In genomic region chr9:21845381-21846080, GRCm38 (mm10) we compare ENCODE assay signal across 14 mouse cellular contexts. TPM values are rescaled to one million over a fixed set of nuclear protein-coding genes. Genes with fewer than 3 reads are reported as not detected.
DNase-seq lines count a peak whose midpoint lies in the region; ATAC-seq and TF ChIP-seq lines count a peak whose summit lies in the region.
"Had no signal": no experiment of that assay in that cellular context is flagged by ENCODE, and none has a peak within 500 bp of the region (broad histone marks: within the 10 kb centered on the region; RNA-seq: fewer than 3 reads in every experiment).

No protein-coding gene starts in this region.

- WGBS in heart, embryonic 11.5 days (ENCODE audit: insufficient replicate concordance): 39% methylated on average over 14 of the region's 14 CpGs
- WGBS in intestine, embryonic 14.5 days: 38% methylated on average over 14 of the region's 14 CpGs
- 51% methylated on average over 14 of the region's 14 CpGs for WGBS in liver, postnatal 0 days (ENCODE audit: insufficient replicate concordance)

- TF ChIP-seq CTCF in ES-Bruce4 (IDR thresholded peaks at IDR 0.05; ENCODE audit: low read depth, low read length): peak; percentile 31
- peak; percentile 38 for TF ChIP-seq CTCF in liver, postnatal 0 days (IDR thresholded peaks at IDR 0.05; ENCODE audit: low read depth)

- DNase-seq in heart, adult 18-20 months: no peak
- DNase-seq in intestine, embryonic 14.5 days (ENCODE audit: low spot score): no peak
- DNase-seq in liver, postnatal 0 days: peak; percentile 67
- no peak for DNase-seq in right cerebral cortex, postnatal 14 days
- DNase-seq in left cerebral cortex, adult 18-20 months (ENCODE audit: low spot score in 2 of 2): no peak
- DNase-seq in thymus, adult 18-20 months: no peak
- DNase-seq: adrenal gland, postnatal 25 days; cerebellum, postnatal 10 days had no signal

- no peak for ATAC-seq in heart, embryonic 11.5 days (replicated peaks; ENCODE audit: insufficient number of reproducible peaks, low FRiP score, low TSS enrichment)
- peak; percentile 48; the same call in 1 of the 2 replicates for ATAC-seq in intestine, embryonic 14.5 days (replicated peaks; ENCODE audit: low FRiP score, low TSS enrichment, low read depth)
- peak; percentile 35; the same call in 1 of the 2 replicates for ATAC-seq in liver, postnatal 0 days

- no peak for TF ChIP-seq EP300 in ES-Bruce4 (IDR thresholded peaks at IDR 0.05; ENCODE audit: insufficient read depth, low read depth, low read length)
- TF ChIP-seq EP300 in liver, postnatal 0 days (IDR thresholded peaks at IDR 0.05; ENCODE audit: low read depth): no peak

- H3K9ac ChIP-seq in heart, embryonic 11.5 days (ENCODE audit: low read depth, low read length): no peak overlapping the region
- H3K9ac ChIP-seq in ES-Bruce4 (ENCODE audit: low read depth, poor library complexity, severe bottlenecking): no peak overlapping the region
- H3K9ac ChIP-seq in intestine, embryonic 14.5 days (ENCODE audit: low read length): no peak overlapping the region
- H3K9ac ChIP-seq in liver, postnatal 0 days (replicated peaks): no peak overlapping the region
- H3K9ac ChIP-seq: midbrain, embryonic 12.5 days had no signal

- H3K27ac ChIP-seq in heart, embryonic 11.5 days (ENCODE audit: low read depth, low read length): peak overlapping the region; percentile 91
- peak overlapping the region; percentile 48 for H3K27ac ChIP-seq in ES-Bruce4 (ENCODE audit: insufficient read depth, low read length)
- H3K27ac ChIP-seq in intestine, embryonic 14.5 days (ENCODE audit: low read depth): no peak overlapping the region
- H3K27ac ChIP-seq in liver, postnatal 0 days (ENCODE audit: low read depth): no peak overlapping the region
- H3K27ac ChIP-seq: midbrain, embryonic 12.5 days had no signal

- no peak overlapping the region for H3K4me3 ChIP-seq in heart, embryonic 11.5 days (ENCODE audit: low read depth, low read length)
- peak overlapping the region; percentile 5; the same call in 1 of the 2 replicates for H3K4me3 ChIP-seq in ES-Bruce4 (ENCODE audit: low read depth, low read length)
- H3K4me3 ChIP-seq in intestine, embryonic 14.5 days (ENCODE audit: low read depth, low read length): no peak overlapping the region
- no peak overlapping the region for H3K4me3 ChIP-seq in liver, postnatal 0 days (ENCODE audit: low read depth, low read length)
- H3K4me3 ChIP-seq: hindbrain, embryonic 10.5 days; midbrain, embryonic 12.5 days had no signal

- H3K9me3 ChIP-seq in heart, embryonic 11.5 days (replicated peaks; ENCODE audit: control insufficient read depth, low read length): no peaks in the 10 kb centered on the region
- no peaks in the 10 kb centered on the region for H3K9me3 ChIP-seq in ES-Bruce4 (replicated peaks; ENCODE audit: control insufficient read depth, insufficient read depth, low read length, poor library complexity, severe bottlenecking)
- no peaks in the 10 kb centered on the region for H3K9me3 ChIP-seq in intestine, embryonic 14.5 days (ENCODE audit: control insufficient read depth, low read length)
- no peaks in the 10 kb centered on the region for H3K9me3 ChIP-seq in liver, postnatal 0 days (ENCODE audit: low read length)
- H3K9me3 ChIP-seq: hindbrain, embryonic 10.5 days; midbrain, embryonic 12.5 days had no signal

- no peak overlapping the region for H3K4me2 ChIP-seq in heart, embryonic 11.5 days
- H3K4me2 ChIP-seq in intestine, embryonic 14.5 days (ENCODE audit: low read length): no peak overlapping the region
- H3K4me2 ChIP-seq in liver, postnatal 0 days (ENCODE audit: low read depth, low read length): no peak overlapping the region
- H3K4me2 ChIP-seq: midbrain, embryonic 12.5 days had no signal

- TF ChIP-seq POLR2A in ES-Bruce4 (IDR thresholded peaks at IDR 0.05; ENCODE audit: insufficient read depth, low read length): no peak

- H3K27me3 ChIP-seq in heart, embryonic 11.5 days (ENCODE audit: control insufficient read depth, insufficient read depth, low read length): no peaks in the 10 kb centered on the region
- no peaks in the 10 kb centered on the region for H3K27me3 ChIP-seq in ES-Bruce4 (ENCODE audit: control insufficient read depth, insufficient read depth, low read length, poor library complexity, severe bottlenecking)
- no peaks in the 10 kb centered on the region for H3K27me3 ChIP-seq in intestine, embryonic 14.5 days (replicated peaks; ENCODE audit: control insufficient read depth, insufficient read depth, low read length)
- H3K27me3 ChIP-seq in liver, postnatal 0 days (ENCODE audit: insufficient read depth, low read length): no peaks in the 10 kb centered on the region
- H3K27me3 ChIP-seq: CH12.LX; midbrain, embryonic 12.5 days had no signal

- peaks cover 3% of the 10 kb centered on the region; the same call in 1 of the 2 replicates for H3K36me3 ChIP-seq in heart, embryonic 11.5 days (ENCODE audit: control insufficient read depth, insufficient read depth, low read length)
- peaks cover 39% of the 10 kb centered on the region for H3K36me3 ChIP-seq in ES-Bruce4 (ENCODE audit: control insufficient read depth, insufficient read depth, low read length, poor library complexity, severe bottlenecking)
- H3K36me3 ChIP-seq in intestine, embryonic 14.5 days (ENCODE audit: control insufficient read depth, insufficient read depth, low read length): peaks cover 46% of the 10 kb centered on the region
- H3K36me3 ChIP-seq in liver, postnatal 0 days (replicated peaks; ENCODE audit: insufficient read depth, low read length): no peaks in the 10 kb centered on the region

- H3K4me1 ChIP-seq in heart, embryonic 11.5 days (ENCODE audit: control insufficient read depth, insufficient read depth, low read length): peaks cover 24% of the 10 kb centered on the region
- H3K4me1 ChIP-seq in ES-Bruce4 (ENCODE audit: control insufficient read depth, insufficient read depth, low read length): peaks cover 12% of the 10 kb centered on the region
- H3K4me1 ChIP-seq in intestine, embryonic 14.5 days (replicated peaks; ENCODE audit: control insufficient read depth, insufficient read depth, low read length): peaks cover 32% of the 10 kb centered on the region
- peaks cover 6% of the 10 kb centered on the region for H3K4me1 ChIP-seq in liver, postnatal 0 days (ENCODE audit: insufficient read depth)

RNA-seq across cellular contexts. Expression of gene Dock6, which starts 6.9 kb away (rescaled TPM):
- polyA plus RNA-seq in heart, embryonic 11.5 days (2014; fragmentation: Nextera tagmentation; extraction: Ambion mirVana): 43.9 and 50.1 TPM in 2 replicates
- total RNA-seq in heart, adult 18-20 months (2021): 10 to 100 TPM; 24.3 to 24.6 TPM
- 74.9 and 80.8 TPM in 2 replicates for polyA plus RNA-seq in ES-Bruce4 (2011; ENCODE audit: insufficient read depth, insufficient read length, low read depth, missing spikeins)
- 39.4 and 40.0 TPM in 2 replicates for polyA plus RNA-seq in intestine, embryonic 14.5 days (2014; fragmentation: Nextera tagmentation; extraction: Ambion mirVana)
- 3.6 and 4.1 TPM in 2 replicates for polyA plus RNA-seq in liver, postnatal 0 days (2015; fragmentation: Nextera tagmentation; extraction: Ambion mirVana)
- 10 to 100 TPM; 12.7 to 18.2 TPM for total RNA-seq in left cerebral cortex, adult 18-20 months (2021)

RNA-seq across cellular contexts. Expression of gene Angptl8, which starts 10.2 kb away (rescaled TPM):
- 1.1 and 1.9 TPM in 2 replicates for polyA plus RNA-seq in heart, embryonic 11.5 days (2014; fragmentation: Nextera tagmentation; extraction: Ambion mirVana)
- total RNA-seq in heart, adult 18-20 months (2021): under 1 TPM in 1 of 2 experiments, not detected in 1; 0.69 TPM
- not detected in 2 replicates for polyA plus RNA-seq in ES-Bruce4 (2011; ENCODE audit: insufficient read depth, insufficient read length, low read depth, missing spikeins)
- polyA plus RNA-seq in intestine, embryonic 14.5 days (2014; fragmentation: Nextera tagmentation; extraction: Ambion mirVana): 4.0 and 4.3 TPM in 2 replicates
- polyA plus RNA-seq in liver, postnatal 0 days (2015; fragmentation: Nextera tagmentation; extraction: Ambion mirVana): 74.6 and 75.7 TPM in 2 replicates
- not detected for total RNA-seq in left cerebral cortex, adult 18-20 months (2021)
- total RNA-seq: CH12.LX; left cerebral cortex, adult 8-10 months had no signal

RNA-seq across cellular contexts. Expression of gene Kank2, which starts 47.0 kb away (rescaled TPM):
- 8.9 and 9.0 TPM in 2 replicates for polyA plus RNA-seq in heart, embryonic 11.5 days (2014; fragmentation: Nextera tagmentation; extraction: Ambion mirVana)
- total RNA-seq in heart, adult 18-20 months (2021): 10 to 100 TPM; 58.1 to 60.8 TPM
- 62.3 and 63.5 TPM in 2 replicates for polyA plus RNA-seq in ES-Bruce4 (2011; ENCODE audit: insufficient read depth, insufficient read length, low read depth, missing spikeins)
- polyA plus RNA-seq in intestine, embryonic 14.5 days (2014; fragmentation: Nextera tagmentation; extraction: Ambion mirVana): 9.5 and 9.6 TPM in 2 replicates
- polyA plus RNA-seq in liver, postnatal 0 days (2015; fragmentation: Nextera tagmentation; extraction: Ambion mirVana): 2.8 and 3.7 TPM in 2 replicates
- total RNA-seq in left cerebral cortex, adult 18-20 months (2021): 1 to 10 TPM; 8.4 to 9.1 TPM

Comparison
In these comparisons a context has a peak if more than half of its experiments do, and no peak if none do; other contexts are left out.
1. H3K27ac ChIP-seq: peak in heart, embryonic 11.5 days (single experiment) and ES-Bruce4 (single experiment); none in intestine, embryonic 14.5 days (single experiment) and liver, postnatal 0 days (single experiment).
2. RNA of gene Angptl8, which starts 10.2 kb away (polyA plus RNA-seq): 74.6 to 75.7 TPM in liver, postnatal 0 days; 4.0 to 4.3 TPM in intestine, embryonic 14.5 days, 1.1 to 1.9 TPM in heart, embryonic 11.5 days and not detected in ES-Bruce4; every median in the first group is over 10 times any median in the second.